Mouse (Mus musculus) C3H10T1/2 (cell line): ENCODE results near the gene Sap30l. TPM values are rescaled to one million over a fixed set of nuclear protein-coding genes. Genes with fewer than 3 reads are reported as not detected.

Experiments
- polyA plus RNA-seq, 2 experiments: library from polyadenylated mRNA; unstranded; fragments of >200 nt; fragmentation: generic; extraction: Trizol; gene quantifications; one replicate each; pipeline ENCODE4 v1.2.1; 2012; ENCODE audit warnings: missing spikeins in 2 of 2

The Sap30l gene
- polyA plus RNA-seq, result 10 to 100 TPM; 43.0 to 55.9 TPM

GRCm38 (mm10) chr11:57800971-57801765 is at the start of gene Sap30l:
TSS of gene Sap30l (plus strand) at chr11:57801637.

GRCm38 (mm10) chr11:57832552-57833201 is 31.2 kb downstream of the Sap30l start, which contains the start of gene Hand1:
TSS of gene Hand1 (minus strand) at chr11:57832818.

Other genes starting within 250 kb of the Sap30l start
- 10 to 100 TPM; 13.9 to 27.3 TPM for gene Galnt10, start 156.2 kb upstream of the Sap30l start, polyA plus RNA-seq
- not detected for gene Hand1, start 31.2 kb downstream of the Sap30l start, polyA plus RNA-seq
- gene Larp1, start 207.4 kb downstream of the Sap30l start, polyA plus RNA-seq, result 10 to 100 TPM; 24.0 to 39.7 TPM